Mouse (Mus musculus) intestine, postnatal 0 days (tissue): Measurements from ENCODE around the gene Asb10. TPM values are rescaled to one million over a fixed set of nuclear protein-coding genes. Genes with fewer than 3 reads are reported as not detected.

Source experiments
- ATAC-seq: fragments of 200-750 bp; cut with Nextera tagmentation; 2 replicates; pipeline ENCODE4 v1.8.0; 2017; ENCODE audit warnings: mild to moderate bottlenecking, moderate TSS enrichment, moderate library complexity
- H3K27ac ChIP-seq: fragments of 300-500 bp; sonication (generic); 2 replicates; pipeline ENCODE4 v1.5.1; 2014; ENCODE audit warnings: mild to moderate bottlenecking, low read depth, low read length, moderate library complexity
- H3K27me3 ChIP-seq: fragments of 300-500 bp; sonication (generic); replicated peaks from 2 replicates; pipeline ENCODE4 v1.6.1; 2014; ENCODE audit warnings: low read length, mixed read lengths; ENCODE audit not compliant: control insufficient read depth, insufficient read depth
- H3K36me3 ChIP-seq: fragments of 300-500 bp; sonication (generic); 2 replicates; pipeline ENCODE4 v1.6.1; 2014; ENCODE audit warnings: mild to moderate bottlenecking, moderate library complexity; ENCODE audit not compliant: control insufficient read depth, insufficient read depth
- H3K4me1 ChIP-seq: fragments of 300-500 bp; sonication (generic); replicated peaks from 2 replicates; pipeline ENCODE4 v1.6.1; 2014; ENCODE audit warnings: antibody characterized with exemption, low read length, mixed read lengths; ENCODE audit not compliant: control insufficient read depth, insufficient read depth
- H3K4me2 ChIP-seq: fragments of 300-500 bp; sonication (generic); replicated peaks from 2 replicates; pipeline ENCODE4 v1.6.1; 2014; ENCODE audit warnings: low read depth, mild to moderate bottlenecking, moderate library complexity
- H3K4me3 ChIP-seq: fragments of 300-500 bp; sonication (generic); 2 replicates; pipeline ENCODE4 v1.5.1; 2014; ENCODE audit warnings: low read depth, low read length
- H3K9ac ChIP-seq: fragments of 300-500 bp; sonication (generic); 2 replicates; pipeline ENCODE4 v1.6.1; 2014; ENCODE audit warnings: mild to moderate bottlenecking, low read depth, low read length
- H3K9me3 ChIP-seq: fragments of 300-500 bp; sonication (generic); 2 replicates; pipeline ENCODE4 v1.6.1; 2016; ENCODE audit warnings: mixed run types; ENCODE audit not compliant: control insufficient read depth
- CTCF ChIP-seq: sonication (generic); IDR thresholded peaks from 2 replicates; pipeline ENCODE4 v1.5.1; 2016; ENCODE audit warnings: low read depth, mild to moderate bottlenecking, control low read depth, antibody characterized with exemption, moderate library complexity
- WGBS: fragments of 180-500 bp; shearing (Covaris S2); extraction: QIAGEN DNeasy Blood & Tissue Kit; methylation state at CpG from one replicate; pipeline ENCODE4 v1.1.7; 2014; 5-methylcytosine and 5-hydroxymethylcytosine counted together
- polyA plus RNA-seq: library from polyadenylated mRNA; unstranded; fragments of >200 nt; fragmentation: Nextera tagmentation; extraction: Ambion mirVana; gene quantifications from 2 replicates; pipeline ENCODE4 v1.2.1, GENCODE M21; 2015

The Asb10 gene
- polyA plus RNA-seq, 1 experiment from 2014 or later, result 0.18 TPM

GRCm38 (mm10) chr5:24537618-24538017 lies 3.2 kb downstream of the Asb10 start:
- no peak overlapping the region for H3K27ac ChIP-seq
- 62% methylated on average over 16 of the region's 16 CpGs for WGBS
- H3K4me3 ChIP-seq, result no peak overlapping the region
- H3K9me3 ChIP-seq, result no peaks in the 10 kb centered on the region
- ATAC-seq, result no peak
- no peaks in the 10 kb centered on the region for H3K36me3 ChIP-seq
- no peak overlapping the region for H3K9ac ChIP-seq
- no peak overlapping the region for H3K4me2 ChIP-seq
- H3K4me1 ChIP-seq, result no peaks in the 10 kb centered on the region
- TF ChIP-seq CTCF, result no peak
- H3K27me3 ChIP-seq, result no peaks in the 10 kb centered on the region; the same call in 1 of the 2 replicates

- 78% methylated on average over 5 of the region's 5 CpGs for WGBS
- H3K4me1 ChIP-seq, result no peaks in the 10 kb centered on the region
- no peak for ATAC-seq
- H3K4me3 ChIP-seq, result no peak overlapping the region
- no peak overlapping the region for H3K27ac ChIP-seq
- H3K4me2 ChIP-seq, result no peak overlapping the region
- no peaks in the 10 kb centered on the region for H3K36me3 ChIP-seq
- H3K9me3 ChIP-seq, result no peaks in the 10 kb centered on the region
- no peak overlapping the region for H3K9ac ChIP-seq
- H3K27me3 ChIP-seq, result no peaks in the 10 kb centered on the region; the same call in 1 of the 2 replicates
- TF ChIP-seq CTCF, result no peak
These were observed 4.3 kb downstream of the Asb10 start for GRCm38 (mm10) chr5:24536511-24536910.

GRCm38 (mm10) chr5:24535731-24536130 lies 5.0 kb downstream of the Asb10 start:
- Histone ChIP-seq H3K27ac (no peak overlapping the region), H3K27me3 (no peaks in the 10 kb centered on the region; the same call in 1 of the 2 replicates), H3K4me2 (no peak overlapping the region), H3K4me3 (no peak overlapping the region), H3K4me1 (no peaks in the 10 kb centered on the region), H3K36me3 (no peaks in the 10 kb centered on the region), H3K9me3 (no peaks in the 10 kb centered on the region), H3K9ac (no peak overlapping the region)
- ATAC-seq, result no peak
- WGBS, result 77% methylated on average over 3 of the region's 3 CpGs
- TF ChIP-seq CTCF, result no peak

GRCm38 (mm10) chr5:24534292-24534691 lies 6.5 kb downstream of the Asb10 start:
- no peak overlapping the region for H3K4me2 ChIP-seq
- H3K4me1 ChIP-seq, result no peaks in the 10 kb centered on the region
- 50% methylated on average over 5 of the region's 5 CpGs for WGBS
- H3K4me3 ChIP-seq, result no peak overlapping the region
- no peaks in the 10 kb centered on the region for H3K9me3 ChIP-seq
- no peaks in the 10 kb centered on the region for H3K36me3 ChIP-seq
- TF ChIP-seq CTCF, result peak; percentile 51
- H3K27ac ChIP-seq, result no peak overlapping the region
- ATAC-seq, result no peak
- H3K9ac ChIP-seq, result no peak overlapping the region
- peaks cover 6% of the 10 kb centered on the region for H3K27me3 ChIP-seq

GRCm38 (mm10) chr5:24533391-24533790 lies 7.4 kb downstream of the Asb10 start:
- 41% methylated on average over 11 of the region's 11 CpGs for WGBS
- Histone ChIP-seq H3K9me3 (no peaks in the 10 kb centered on the region), H3K9ac (no peak overlapping the region), H3K4me2 (no peak overlapping the region), H3K4me3 (no peak overlapping the region), H3K27ac (no peak overlapping the region), H3K36me3 (no peaks in the 10 kb centered on the region), H3K4me1 (no peaks in the 10 kb centered on the region), H3K27me3 (peaks cover 15% of the 10 kb centered on the region)
- no peak for TF ChIP-seq CTCF
- no peak for ATAC-seq

- Histone ChIP-seq H3K27me3 (peaks cover 47% of the 10 kb centered on the region), H3K36me3 (no peaks in the 10 kb centered on the region), H3K4me3 (no peak overlapping the region), H3K9ac (no peak overlapping the region), H3K9me3 (no peaks in the 10 kb centered on the region), H3K4me2 (no peak overlapping the region), H3K4me1 (peaks cover 4% of the 10 kb centered on the region; the same call in 1 of the 2 replicates), H3K27ac (no peak overlapping the region)
- TF ChIP-seq CTCF, result peak; percentile 100
- WGBS, result 17% methylated on average over 24 of the region's 24 CpGs
- peak; percentile 68 for ATAC-seq
These were observed 10.6 kb downstream of the Asb10 start for GRCm38 (mm10) chr5:24530042-24530689.
